Mouse (Mus musculus) right cerebral cortex, postnatal 4 days (tissue): ENCODE results near the gene Sema6b.

Source experiments
- DNase-seq: peaks from one replicate; pipeline ENCODE4 v3.0.0-alpha.2; 2022

Sema6b gene

DNA sequence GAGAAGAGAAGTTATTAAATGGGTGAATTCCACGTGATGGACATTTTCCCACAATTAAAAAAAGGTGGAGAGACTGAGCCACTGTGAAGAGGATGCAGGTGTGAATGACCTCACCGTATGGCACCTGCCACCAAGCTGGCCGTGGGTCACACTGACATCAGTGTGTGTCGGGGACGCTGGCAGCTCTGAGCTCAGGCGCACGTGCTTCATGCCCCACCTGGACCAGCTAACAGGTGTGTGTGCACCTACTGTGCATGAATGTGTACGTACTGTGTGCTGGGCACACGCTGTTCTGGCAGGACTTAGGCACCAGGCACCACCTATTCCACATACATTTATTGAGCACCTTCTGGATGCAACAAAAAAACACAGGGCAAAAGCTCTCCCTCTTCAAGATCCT is 4.4 kb upstream of the Sema6b start:
- DNase-seq: no peak

DNA sequence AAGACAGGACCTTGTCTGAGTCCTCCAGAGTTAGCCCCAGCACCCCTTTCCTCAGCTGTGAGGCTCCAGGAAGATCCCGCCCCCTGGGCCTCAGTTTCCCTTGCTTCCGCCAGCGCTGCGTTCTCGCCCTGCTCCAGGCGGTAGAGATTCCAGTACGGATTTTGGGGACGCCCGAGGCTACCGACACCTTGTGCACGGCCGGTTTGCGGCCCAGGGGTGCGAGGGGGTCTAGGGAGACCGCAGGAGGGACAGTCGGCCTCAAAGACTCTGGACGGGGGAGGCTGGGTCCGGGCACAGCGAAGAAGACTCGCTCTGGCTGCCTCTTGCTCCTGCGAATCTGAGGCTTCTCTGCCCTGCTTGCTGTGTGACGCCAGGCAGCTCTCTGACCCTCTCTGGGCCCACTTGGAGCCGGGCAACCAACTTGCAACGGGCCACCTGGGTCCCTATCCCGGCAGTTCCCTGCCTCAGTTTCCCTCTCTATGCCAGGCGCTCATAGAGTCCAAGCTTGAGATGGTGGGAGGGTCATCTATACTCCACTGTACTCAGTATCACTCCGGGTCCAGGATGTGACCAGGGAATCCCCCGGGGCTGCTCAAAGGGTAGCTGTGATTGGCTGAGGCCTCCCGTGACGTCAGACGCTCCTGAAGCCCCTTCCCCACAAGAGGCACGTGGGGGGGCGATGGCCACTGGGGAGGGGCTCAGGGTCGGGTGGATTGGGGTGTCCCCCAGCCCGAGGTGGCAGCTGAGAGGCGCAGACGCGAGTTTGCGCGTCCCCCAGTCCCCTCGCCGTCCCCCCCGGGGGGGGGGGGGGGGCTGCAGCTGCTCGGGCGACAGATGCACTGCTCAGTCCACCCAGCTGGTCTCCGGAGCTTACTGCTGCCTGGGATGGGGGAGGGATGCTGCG is 1.8 kb upstream of the Sema6b start:
- DNase-seq: peak; percentile 65

DNA sequence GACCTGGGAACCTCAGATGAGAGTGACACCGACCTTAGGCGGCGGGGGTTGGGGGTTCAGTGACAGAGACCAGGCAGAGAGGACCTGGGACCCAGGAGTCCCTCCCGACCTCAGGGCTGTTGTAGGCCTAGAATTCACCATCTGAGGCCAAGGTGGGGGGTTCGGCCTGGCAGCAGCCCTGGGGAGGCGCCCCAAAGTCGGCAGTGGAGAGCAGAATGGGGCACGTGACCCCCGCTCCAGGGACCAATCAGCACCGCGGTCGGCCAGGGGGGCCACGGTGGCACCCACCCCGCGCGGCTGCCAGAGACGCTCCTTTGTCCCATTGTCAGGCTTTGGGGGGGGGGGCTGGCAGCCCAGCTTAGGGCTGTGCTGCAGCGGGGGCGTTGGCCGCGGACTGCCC is 788 bp downstream of the Sema6b start:
- DNase-seq: peak; percentile 62

DNA sequence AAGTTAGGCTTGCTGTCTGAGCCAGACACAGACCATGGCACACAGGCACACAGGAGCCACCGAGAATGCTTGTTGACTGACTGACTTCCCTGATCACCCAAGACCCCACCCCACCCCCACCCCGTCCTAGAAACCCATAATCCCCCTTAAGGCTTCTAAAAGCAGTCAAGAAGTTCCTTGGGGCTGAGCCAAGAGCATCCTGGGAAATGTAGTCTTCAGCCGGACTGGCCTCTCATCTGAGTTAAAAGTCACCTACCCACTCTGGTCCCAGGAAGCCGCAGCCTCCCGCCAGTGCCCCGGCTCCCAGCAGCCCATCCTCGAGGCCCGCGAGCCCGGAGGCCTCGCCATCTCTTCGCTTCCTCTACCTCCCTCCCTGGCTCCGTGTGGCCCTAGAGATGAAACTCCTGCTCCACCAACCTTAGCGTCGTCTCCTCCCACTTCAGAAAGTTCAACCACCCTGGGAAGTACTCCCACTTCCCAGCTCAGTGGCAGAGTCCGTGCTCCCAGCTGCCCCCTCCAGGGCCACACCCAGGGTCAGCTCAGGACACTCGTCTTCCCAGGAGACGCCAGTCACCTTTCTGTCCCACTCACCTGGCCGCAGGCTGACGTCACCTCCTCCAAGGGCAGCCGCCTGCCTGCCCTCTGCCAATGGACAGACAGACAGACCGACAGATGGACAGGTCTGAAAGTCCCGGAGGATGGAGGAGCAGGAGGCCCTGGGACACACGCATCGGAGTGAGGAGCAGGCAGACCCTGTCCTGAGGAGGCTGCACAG is 2.1 kb downstream of the Sema6b start:
- no peak for DNase-seq

DNA sequence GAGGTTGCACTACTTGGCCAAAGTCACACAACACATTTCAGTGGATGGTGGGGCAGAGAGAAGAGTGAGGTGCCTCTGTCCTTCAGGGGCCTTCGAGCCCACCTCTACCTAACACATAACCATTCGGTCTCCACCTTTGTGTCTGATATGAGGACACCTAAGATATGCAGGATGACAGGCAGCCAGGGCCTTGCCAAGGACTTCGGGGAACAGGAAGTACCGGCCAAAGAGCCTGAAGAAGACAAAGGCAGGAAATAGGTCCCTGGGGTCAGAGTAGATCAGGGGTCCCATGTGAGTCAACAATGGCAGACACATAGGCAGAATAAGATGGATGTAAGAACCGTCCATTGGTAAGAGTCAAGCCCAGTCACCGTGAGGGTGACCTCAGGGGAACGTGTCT is 3.6 kb downstream of the Sema6b start:
- no peak for DNase-seq

DNA sequence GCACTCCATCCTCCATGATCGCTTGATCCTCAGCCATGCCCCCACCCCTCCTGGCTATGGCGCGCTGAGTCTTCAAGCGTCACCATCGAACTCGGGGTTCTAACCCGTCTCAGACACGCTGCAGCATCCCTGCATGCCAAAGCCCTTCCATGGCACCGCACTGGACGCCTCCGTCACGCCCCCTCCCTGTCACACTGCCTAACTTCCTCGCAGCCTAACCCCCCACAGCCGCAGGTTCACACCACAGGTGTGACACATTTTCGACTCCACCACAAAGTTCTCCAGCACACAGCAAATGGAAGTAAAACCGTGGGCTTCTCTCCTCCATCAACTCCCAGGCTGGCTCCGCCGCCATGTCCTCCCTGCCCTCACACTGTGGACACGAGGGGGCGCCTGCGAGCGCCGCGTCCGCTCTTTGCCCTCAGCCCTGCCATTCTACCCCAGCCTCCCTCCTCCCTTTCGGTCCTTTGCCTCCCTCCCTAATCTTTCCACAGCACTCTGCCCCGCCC is 5.6 kb downstream of the Sema6b start:
- DNase-seq: peak; percentile 72

DNA sequence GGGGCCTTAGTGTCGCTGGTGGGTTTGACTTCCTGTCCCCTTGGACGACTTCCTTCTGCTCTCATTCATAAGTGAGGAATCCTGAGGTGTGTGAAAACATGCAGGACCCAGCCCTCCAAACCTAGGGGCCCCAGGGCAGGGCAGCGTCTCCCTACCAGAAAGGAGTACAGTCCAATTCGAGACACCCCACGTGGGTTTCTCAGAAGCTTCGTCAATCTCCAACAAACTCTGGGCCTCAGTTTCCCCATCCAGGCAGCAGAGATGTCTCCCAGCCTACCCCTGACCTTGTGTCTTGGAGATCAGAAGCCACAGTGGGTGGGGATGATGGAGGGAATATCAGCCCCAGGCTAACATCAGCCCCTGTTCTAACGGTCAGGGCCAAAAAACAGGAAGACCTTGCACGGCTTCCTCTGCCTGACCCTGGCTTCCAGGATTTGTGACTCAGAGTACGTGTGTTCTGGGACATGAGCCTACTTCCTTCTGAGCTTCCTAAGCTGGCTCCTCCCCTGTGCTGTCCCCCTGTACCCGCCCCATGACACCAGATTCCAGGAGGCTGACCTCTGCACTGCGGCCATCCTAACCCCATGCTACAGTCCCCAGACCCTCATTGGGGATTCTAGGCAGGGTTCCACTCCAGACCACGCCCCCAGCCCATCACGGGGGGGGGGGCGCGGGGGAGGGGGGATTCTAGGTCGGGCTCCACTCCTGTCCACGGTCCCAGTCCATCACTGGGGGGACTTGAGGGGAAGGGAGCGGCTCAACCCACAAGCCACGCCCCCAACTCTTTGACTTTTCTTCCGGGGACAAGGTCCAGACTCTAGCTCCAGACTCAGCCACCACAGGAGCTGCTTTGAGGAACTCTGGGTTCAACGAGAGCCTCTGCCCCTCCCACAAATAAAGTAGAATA is 6.4 kb downstream of the Sema6b start:
- DNase-seq: no peak

DNA sequence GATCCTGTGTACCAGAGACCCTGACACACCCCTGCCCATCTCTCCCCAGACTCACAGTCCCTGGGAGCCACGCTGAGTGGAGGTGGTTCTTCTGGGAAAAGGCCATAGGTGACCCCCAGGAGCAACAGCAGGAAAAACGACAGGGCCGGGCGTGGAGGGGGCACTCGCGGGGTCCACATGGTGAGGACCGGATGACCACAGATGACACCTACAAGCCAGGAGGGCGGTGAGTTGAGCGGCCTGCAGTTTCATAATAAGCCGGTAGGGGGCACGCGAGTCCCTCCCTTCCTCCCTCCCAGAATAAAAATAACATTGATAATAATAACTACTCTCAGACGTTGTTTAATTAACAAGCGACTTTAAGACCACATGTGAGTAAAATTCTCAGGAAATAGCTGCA is 7.5 kb downstream of the Sema6b start:
- peak; percentile 65 for DNase-seq

DNA sequence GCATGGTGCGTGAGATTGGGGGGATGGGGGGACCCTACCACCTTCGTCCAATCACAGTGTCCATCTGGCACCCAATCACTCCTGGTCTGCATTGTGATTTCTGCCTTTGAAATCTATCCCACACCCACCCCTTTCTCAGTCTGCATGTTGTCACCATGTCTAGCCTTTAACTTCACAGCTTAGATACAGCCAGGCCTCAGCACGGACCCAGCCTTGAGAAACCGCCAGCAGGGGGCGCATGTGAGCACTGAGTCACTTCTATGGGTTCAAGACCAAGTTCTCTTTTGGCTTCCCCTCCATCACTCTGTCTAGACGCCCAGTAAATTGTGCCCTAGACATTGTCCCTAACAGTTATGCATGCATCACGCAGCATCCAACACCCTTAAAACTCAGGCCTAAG is 8.3 kb downstream of the Sema6b start:
- peak; percentile 81 for DNase-seq

DNA sequence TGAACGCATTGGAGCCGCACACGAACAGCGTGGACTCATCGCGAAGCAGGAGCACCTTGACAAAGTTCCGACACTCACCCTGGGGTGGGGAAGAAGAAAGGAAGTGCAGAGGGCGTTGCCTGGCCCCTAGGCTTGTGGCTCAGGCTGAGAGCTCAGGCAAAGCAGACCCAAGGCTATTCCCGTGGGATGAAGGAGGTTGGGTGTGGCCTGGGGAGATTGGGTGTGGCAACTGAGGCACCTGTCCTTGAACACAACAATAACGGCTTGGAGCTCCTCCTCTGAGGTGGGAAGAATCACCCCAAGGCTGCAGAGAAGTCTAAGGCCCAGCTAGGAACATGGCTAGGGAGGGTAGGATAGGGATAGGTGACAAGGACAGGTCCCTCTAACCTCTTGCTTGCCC is 9.0 kb downstream of the Sema6b start:
- no peak for DNase-seq

DNA sequence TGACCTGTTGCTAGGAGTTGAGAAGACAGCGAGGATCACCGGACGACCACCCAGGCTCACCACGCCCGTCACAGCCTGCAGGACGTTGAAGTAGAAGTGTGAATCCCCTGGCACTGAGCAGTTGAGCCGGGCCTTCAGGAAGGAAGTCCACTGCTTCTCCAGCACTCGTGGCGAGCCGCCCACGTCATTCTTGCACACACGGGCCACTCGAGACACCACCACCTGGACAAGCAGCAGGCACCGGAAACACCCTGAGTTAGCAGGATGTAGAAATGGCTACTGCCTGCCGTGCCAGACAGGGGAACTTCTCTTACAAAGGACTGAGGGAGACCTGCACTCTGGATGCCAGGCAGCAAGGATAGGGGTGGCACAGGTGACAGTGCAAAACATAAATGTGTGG is 11.9 kb downstream of the Sema6b start:
- no peak for DNase-seq

DNA sequence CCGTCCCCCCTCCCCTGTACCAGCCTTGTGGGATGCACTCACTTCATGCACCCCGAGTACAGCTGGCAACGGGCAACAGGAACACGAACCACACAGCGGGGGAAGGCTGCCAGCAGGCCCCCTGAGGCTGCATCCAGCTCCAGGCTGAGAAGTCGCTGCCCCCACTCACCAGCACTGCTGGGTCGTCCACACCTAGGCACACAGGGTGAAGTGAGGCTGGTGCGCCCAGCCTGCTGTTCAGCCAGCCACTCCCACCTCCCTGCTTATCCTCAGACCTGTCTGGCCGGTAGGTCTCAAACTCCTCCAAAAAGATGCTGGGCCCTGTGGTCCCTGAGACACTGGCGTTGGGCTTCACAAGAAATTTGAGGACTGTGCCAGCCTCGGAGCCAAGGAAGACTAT is 14.0 kb downstream of the Sema6b start:
- DNase-seq: no peak

DNA sequence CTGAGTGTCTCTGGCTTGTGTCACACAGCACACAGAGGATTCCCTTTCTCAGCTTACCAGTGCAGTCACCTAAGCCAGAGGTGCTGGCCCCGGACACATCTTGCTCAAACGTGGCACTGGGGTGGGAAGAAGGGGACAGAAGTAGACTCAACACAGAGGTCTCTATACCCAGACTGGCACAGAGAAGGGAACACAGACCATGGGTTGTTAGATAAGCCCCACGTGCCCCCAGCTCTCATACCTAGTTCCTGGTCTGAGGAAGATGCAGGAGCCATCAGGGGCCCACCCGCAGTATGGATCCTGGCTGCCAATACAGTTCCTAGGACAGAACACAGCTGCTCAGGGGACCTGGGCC is 14.9 kb downstream of the Sema6b start:
- no peak for DNase-seq

DNA sequence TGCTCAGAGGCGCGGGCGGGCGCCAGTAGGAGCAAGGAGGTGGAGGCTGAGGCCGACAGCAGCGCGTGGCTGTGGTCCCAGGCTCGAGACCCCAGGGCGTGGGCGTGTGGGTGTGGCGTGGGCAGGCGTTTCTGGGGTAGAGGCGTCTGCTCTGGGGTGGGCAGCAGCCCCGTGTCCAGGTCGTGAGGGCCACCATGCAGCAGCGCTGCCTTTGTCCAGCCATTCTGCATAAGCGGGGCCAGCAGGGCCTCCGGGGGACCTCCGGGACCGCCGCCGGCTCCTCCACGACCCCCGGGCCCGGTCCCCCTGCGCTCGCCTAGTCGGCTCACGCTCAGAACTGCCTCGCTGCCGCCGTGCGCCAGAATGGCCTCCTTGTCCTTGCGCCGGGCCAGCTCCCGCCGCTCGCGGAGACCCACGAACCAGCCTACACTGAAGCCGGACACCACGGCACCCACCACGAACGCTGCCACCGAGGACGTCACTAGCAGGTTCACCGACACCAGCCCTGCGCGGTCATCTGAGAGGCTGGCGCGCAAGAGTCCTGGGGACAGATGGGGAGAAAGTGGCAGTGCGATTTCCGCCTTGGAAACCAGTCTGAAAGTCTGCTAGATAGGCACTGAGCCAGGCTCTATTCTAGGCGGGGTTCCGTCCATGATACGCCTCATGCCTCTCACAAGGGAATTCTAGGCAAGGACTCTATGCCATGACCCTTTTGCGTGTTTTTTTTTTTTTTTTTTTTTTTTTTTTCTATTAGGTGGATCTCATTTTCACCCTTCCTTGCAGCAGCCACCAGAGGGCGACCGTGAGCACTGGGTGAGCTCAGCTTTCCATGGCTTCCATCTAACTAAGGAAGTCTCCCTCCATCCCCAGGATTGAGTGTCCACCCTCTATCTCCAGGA is 15.5 kb downstream of the Sema6b start:
- DNase-seq: peak; percentile 72

DNA sequence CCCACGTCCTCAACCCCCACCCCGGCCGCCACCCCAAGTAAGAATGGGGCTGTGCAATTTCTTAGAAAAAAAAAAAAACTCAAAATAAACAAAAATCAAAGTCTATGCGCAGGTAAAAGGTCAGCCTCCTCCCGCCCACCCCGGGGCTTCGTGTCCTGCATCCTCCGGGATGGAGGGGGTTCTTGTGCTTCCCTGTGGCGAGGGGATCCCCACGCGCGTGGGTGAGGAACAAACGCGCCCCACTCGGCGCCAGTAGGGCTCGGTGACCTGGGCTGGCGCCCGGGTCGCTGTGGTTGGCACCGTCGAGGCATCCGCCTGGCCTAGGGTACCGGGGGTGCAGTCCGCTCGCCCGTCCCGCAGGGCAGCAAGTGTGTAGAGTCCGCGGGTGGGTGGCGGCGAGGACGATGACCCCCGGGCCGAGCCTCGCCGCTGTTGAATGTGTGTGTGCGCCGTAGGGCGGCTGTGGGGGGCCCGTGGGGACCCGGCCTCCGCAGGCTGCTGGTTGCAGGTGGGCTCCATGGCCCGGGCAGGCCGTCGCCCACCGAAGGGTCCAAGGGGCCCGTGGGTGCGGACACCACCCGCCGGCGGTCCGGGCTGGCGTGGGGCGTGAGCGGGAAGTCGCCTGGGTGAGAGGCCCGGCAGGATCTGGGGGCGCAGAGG is 16.3 kb downstream of the Sema6b start:
- no peak for DNase-seq

DNA sequence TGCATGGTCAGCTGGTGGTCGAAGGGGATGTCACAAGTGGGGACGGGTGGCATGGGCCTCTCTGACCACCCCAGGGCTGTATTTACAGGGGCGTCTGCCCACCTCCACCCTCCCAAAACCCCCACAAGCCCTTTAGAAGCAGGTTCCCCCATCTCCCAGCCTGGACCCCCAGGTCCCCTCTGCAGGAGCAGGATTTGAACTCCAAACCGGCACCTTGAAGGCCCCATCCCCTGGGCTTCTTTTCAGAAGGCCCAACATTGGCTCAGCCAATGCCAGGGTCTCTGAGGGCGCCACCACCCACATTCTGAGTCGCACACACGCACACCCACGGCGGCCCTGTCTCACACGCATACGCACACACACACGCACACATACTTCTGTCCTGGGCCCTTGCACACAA is 17.0 kb downstream of the Sema6b start:
- no peak for DNase-seq

DNA sequence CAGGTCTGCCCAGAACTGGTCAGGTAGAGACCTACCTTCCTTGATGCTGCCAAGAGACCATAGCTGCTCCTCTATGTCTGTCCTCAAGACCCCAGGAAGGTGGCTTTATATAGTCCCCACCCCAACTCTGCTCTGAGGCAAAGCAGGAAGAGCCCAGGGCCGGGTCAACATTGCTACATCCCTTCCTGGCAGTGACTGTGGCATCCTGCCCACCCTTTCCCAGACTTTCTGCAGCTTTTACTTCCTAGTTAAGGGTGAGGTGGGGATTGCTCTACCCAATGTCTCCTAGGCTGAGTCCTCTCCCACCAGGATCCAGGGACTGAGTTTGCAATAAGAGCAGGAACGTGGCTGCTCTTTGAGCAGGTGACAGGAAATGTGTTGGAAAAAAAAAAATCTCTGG is 18.3 kb downstream of the Sema6b start, which contains the start of gene Lrg1:
Gene Lrg1, minus strand, starts transcription at position 176 of the 400 bp plus-strand sequence.
- DNase-seq: no peak

DNA sequence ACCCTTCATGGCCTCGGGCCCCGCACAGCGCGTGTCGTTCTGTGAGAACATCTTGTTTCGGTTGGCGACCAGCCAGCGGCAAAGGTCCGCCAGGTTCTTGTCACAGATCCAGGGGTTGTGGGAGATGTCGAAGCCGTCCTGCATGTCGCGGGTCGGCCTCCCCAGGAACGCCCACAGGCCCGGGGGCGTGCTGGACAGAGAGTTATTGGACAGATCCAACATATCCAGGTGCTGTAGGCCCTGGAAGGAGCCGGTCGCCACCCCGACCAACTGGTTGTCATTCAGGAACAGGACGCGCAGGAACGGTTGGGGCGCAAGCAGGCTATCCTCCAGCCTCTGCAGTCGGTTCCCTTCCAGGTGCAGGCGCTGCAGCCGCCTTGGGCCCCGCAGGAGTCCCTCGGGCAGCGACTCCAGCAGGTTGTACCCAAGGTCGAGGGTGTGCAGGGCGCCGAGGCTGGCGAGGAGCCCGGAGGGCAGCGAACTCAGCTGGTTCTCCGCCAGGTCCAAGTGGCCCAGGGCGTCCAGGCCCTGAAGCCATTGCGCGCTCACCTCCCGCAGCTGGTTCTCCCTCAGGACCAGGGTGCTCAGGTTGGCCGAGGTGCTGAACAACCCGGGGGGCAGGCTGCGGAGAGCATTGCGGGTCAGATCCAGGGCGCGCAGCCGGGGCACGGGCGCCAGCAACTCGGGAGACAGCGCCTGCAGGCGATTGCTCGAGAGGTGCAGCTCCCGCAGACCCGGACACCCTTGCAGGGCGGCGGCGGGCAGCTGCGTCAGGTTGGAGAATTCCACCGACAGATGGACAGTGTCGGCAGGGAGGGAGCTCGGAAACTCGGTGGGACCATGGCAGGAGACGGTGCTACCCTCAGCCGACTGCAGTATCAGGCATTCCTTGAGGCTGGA is 19.9 kb downstream of the Sema6b start:
- DNase-seq: no peak

DNA sequence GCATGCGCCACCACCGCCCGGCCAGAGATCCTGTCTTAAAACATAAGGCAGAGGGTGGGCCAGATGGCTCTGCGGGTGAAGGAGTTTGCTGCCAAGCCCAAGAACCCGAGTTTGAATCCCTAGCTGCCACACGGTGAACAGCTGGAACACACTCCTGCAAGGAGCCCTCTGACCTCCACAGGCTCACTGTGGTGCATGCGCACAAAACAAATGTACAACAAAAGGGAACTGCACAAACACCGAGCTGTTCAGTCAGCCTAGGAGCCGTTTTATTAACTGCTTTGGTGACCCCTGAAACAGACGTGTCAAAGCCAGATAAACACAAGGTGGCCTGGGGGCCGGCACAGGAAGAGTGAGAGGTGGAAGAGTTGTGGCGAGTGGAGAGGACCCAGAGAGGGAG is 20.7 kb downstream of the Sema6b start:
- DNase-seq: no peak

DNA sequence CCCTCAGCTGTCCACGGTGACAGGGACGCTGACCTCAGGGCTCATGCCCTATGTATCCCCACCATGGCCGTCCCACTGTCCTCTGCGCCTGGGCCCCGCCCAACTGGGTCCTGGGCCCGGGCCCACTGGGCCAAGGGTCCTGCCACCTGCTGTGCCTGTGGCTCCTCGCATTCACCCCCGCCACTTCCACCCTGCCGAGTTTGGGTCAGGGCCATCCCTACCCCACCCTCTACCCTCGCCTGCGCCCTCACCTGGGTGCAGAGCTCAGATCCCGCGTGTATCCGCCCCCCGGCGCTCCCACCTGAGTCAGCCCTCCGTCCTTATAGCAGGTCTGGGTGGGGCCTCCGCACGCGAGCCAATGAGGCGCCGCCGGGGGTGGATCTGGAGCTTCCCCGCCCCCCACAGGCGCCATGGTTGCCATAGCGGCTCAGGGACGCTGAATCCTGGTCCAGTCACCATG is 22.9 kb downstream of the Sema6b start, which contains the start of gene Plin5:
Gene Plin5, minus strand, starts transcription at position 346 of the 460 bp plus-strand sequence.
- peak; percentile 64 for DNase-seq
